ENCODE assay signal across 10 mouse cellular contexts in the genomic region with DNA sequence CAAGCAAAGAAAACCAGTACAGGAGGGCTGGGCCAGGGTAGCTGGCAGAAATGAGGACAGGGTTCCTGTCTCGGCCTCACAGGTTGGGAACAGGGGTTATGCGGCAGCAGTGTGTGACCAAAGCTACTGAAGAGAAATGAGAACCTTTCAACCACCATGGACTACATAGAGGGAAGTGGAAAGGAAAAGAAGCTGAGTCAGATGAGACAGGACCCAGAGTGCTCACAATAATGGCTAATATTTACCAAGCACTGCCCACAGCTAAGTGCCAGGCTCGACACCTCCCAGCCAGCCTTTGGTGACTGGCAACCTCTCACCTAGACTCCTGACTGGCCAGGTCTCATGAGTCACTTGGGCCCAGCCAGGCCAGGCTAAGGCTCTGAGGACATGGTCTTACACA. TPM values are rescaled to one million over a fixed set of nuclear protein-coding genes. Genes with fewer than 3 reads are reported as not detected.
DNase-seq lines count a peak whose midpoint lies in the region; ATAC-seq and TF ChIP-seq lines count a peak whose summit lies in the region.
"Had no signal": no experiment of that assay in that cellular context is flagged by ENCODE, and none has a peak within 500 bp of the region (broad histone marks: within the 10 kb centered on the region; RNA-seq: fewer than 3 reads in every experiment).

No protein-coding gene starts in this region.

- H3K27me3 ChIP-seq in liver, postnatal 0 days (ENCODE audit: insufficient read depth, low read length), result no peaks in the 10 kb centered on the region
- no peaks in the 10 kb centered on the region for H3K27me3 ChIP-seq in liver, embryonic 11.5 days (replicated peaks; ENCODE audit: control insufficient read depth, insufficient read depth, low read length)
- no peaks in the 10 kb centered on the region for H3K27me3 ChIP-seq in kidney, embryonic 16.5 days (ENCODE audit: insufficient read depth, low read length)
- H3K27me3 ChIP-seq: hindbrain, embryonic 13.5 days had no signal

- no peaks in the 10 kb centered on the region for H3K9me3 ChIP-seq in liver, postnatal 0 days (ENCODE audit: low read length)
- no peaks in the 10 kb centered on the region for H3K9me3 ChIP-seq in liver, embryonic 11.5 days (ENCODE audit: control insufficient read depth, low read length)
- H3K9me3 ChIP-seq in kidney, embryonic 16.5 days (ENCODE audit: low read length), result no peaks in the 10 kb centered on the region
- H3K9me3 ChIP-seq: hindbrain, embryonic 13.5 days had no signal

- no peak overlapping the region for H3K4me2 ChIP-seq in liver, postnatal 0 days (ENCODE audit: low read depth, low read length)
- H3K4me2 ChIP-seq in liver, embryonic 11.5 days, result no peak overlapping the region
- no peak overlapping the region for H3K4me2 ChIP-seq in kidney, embryonic 16.5 days (replicated peaks; ENCODE audit: low read depth, low read length)
- H3K4me2 ChIP-seq: hindbrain, embryonic 13.5 days had no signal

- peak overlapping the region; percentile 62; the same call in 1 of the 2 replicates for H3K27ac ChIP-seq in liver, postnatal 0 days (ENCODE audit: low read depth)
- no peak overlapping the region for H3K27ac ChIP-seq in liver, embryonic 11.5 days (ENCODE audit: low read depth, low read length)
- peak overlapping the region; percentile 60 for H3K27ac ChIP-seq in kidney, embryonic 16.5 days (ENCODE audit: low read length)
- H3K27ac ChIP-seq: hindbrain, embryonic 13.5 days had no signal

- peak; percentile 44 for DNase-seq in liver, postnatal 0 days
- no peak for DNase-seq in liver, embryonic 11.5 days (ENCODE audit: low spot score)
- no peak for DNase-seq in thymus, postnatal 25 days
- no peak for DNase-seq in retina, postnatal 1 day
- DNase-seq: forebrain, postnatal 0 days; right cerebral cortex, adult 18-20 months had no signal

- peak; percentile 87 for ATAC-seq in liver, postnatal 0 days
- ATAC-seq in liver, embryonic 11.5 days (replicated peaks; ENCODE audit: low FRiP score), result no peak
- peak; percentile 71 to 85 for ATAC-seq in hematopoietic stem cell, adult 5-6 weeks (replicated peaks in 1 of 2; ENCODE audit: insufficient read depth in 1 of 2, low FRiP score in 2 of 2, low TSS enrichment in 1 of 2, low read depth in 1 of 2, poor library complexity in 2 of 2, severe bottlenecking in 2 of 2)
- peak; percentile 81 for ATAC-seq in kidney, embryonic 16.5 days (ENCODE audit: low FRiP score, low TSS enrichment)
- peak; percentile 37; the same call in 1 of the 2 replicates for ATAC-seq in monocyte, adult 5-6 weeks (replicated peaks; ENCODE audit: insufficient number of reproducible peaks, low FRiP score, low TSS enrichment, poor library complexity, severe bottlenecking)
- ATAC-seq: forebrain, postnatal 0 days had no signal

- no peak for TF ChIP-seq CTCF in liver, postnatal 0 days (IDR thresholded peaks at IDR 0.05; ENCODE audit: low read depth)

- no peak for TF ChIP-seq EP300 in liver, postnatal 0 days (IDR thresholded peaks at IDR 0.05; ENCODE audit: low read depth)

- 38% methylated on average over 3 of the region's 3 CpGs for WGBS in liver, postnatal 0 days (ENCODE audit: insufficient replicate concordance)
- 72% methylated on average over 3 of the region's 3 CpGs for WGBS in liver, embryonic 11.5 days
- 52% methylated on average over 3 of the region's 3 CpGs for WGBS in kidney, embryonic 16.5 days

- H3K9ac ChIP-seq in liver, postnatal 0 days (replicated peaks), result no peak overlapping the region
- H3K9ac ChIP-seq in liver, embryonic 11.5 days (ENCODE audit: low read depth, low read length), result no peak overlapping the region
- 0 out of 2 replicates have a peak overlapping the region, but pooled peaks have one; percentile 26 for H3K9ac ChIP-seq in kidney, embryonic 16.5 days (replicated peaks; ENCODE audit: low read length)
- H3K9ac ChIP-seq: forebrain, postnatal 0 days; hindbrain, embryonic 13.5 days had no signal

- H3K4me3 ChIP-seq in liver, postnatal 0 days (ENCODE audit: low read depth, low read length), result no peak overlapping the region
- no peak overlapping the region for H3K4me3 ChIP-seq in liver, embryonic 11.5 days (ENCODE audit: low read depth, low read length)
- H3K4me3 ChIP-seq in kidney, embryonic 16.5 days (ENCODE audit: low read length), result no peak overlapping the region
- H3K4me3 ChIP-seq: hindbrain, embryonic 13.5 days had no signal

- H3K36me3 ChIP-seq in liver, postnatal 0 days (replicated peaks; ENCODE audit: insufficient read depth, low read length), result no peaks in the 10 kb centered on the region
- no peaks in the 10 kb centered on the region for H3K36me3 ChIP-seq in liver, embryonic 11.5 days (ENCODE audit: control insufficient read depth, insufficient read depth, low read length)
- H3K36me3 ChIP-seq in kidney, embryonic 16.5 days (ENCODE audit: insufficient read depth, low read length), result no peaks in the 10 kb centered on the region
- H3K36me3 ChIP-seq: hindbrain, embryonic 13.5 days had no signal

- peaks cover 7% of the 10 kb centered on the region; the same call in 1 of the 2 replicates for H3K4me1 ChIP-seq in liver, postnatal 0 days (ENCODE audit: insufficient read depth)
- peaks cover 5% of the 10 kb centered on the region for H3K4me1 ChIP-seq in liver, embryonic 11.5 days (replicated peaks; ENCODE audit: control insufficient read depth, insufficient read depth, low read length)
- peaks cover 54% of the 10 kb centered on the region for H3K4me1 ChIP-seq in kidney, embryonic 16.5 days (ENCODE audit: insufficient read depth, low read length)

RNA-seq across cellular contexts. Expression of a gene that starts 11.6 kb away (rescaled TPM):
- 0.94 and 1.1 TPM in 2 replicates for polyA plus RNA-seq in liver, postnatal 0 days (2015; fragmentation: Nextera tagmentation; extraction: Ambion mirVana)
- 1.2 and 1.3 TPM in 2 replicates for polyA plus RNA-seq in liver, embryonic 11.5 days (2014; fragmentation: Nextera tagmentation; extraction: Ambion mirVana)
- 3.7 and 4.4 TPM in 2 replicates for total RNA-seq in hematopoietic stem cell, adult 5-6 weeks (2017)
- polyA plus RNA-seq in kidney, embryonic 16.5 days (2015; fragmentation: Nextera tagmentation; extraction: Ambion mirVana), result 3.4 and 3.6 TPM in 2 replicates
- total RNA-seq in monocyte, adult 5-6 weeks (2017), result 0.19 to 0.97 TPM (median 0.64 TPM) in 3 replicates

RNA-seq across cellular contexts. Expression of a gene that starts 44.8 kb away (rescaled TPM):
- 24.9 and 25.0 TPM in 2 replicates for polyA plus RNA-seq in liver, postnatal 0 days (2015; fragmentation: Nextera tagmentation; extraction: Ambion mirVana)
- 62.4 and 65.0 TPM in 2 replicates for polyA plus RNA-seq in liver, embryonic 11.5 days (2014; fragmentation: Nextera tagmentation; extraction: Ambion mirVana)
- total RNA-seq in hematopoietic stem cell, adult 5-6 weeks (2017), result 12.1 and 12.9 TPM in 2 replicates
- 172 and 174 TPM in 2 replicates for polyA plus RNA-seq in kidney, embryonic 16.5 days (2015; fragmentation: Nextera tagmentation; extraction: Ambion mirVana)
- 14.1 to 17.1 TPM (median 16.7 TPM) in 3 replicates for total RNA-seq in monocyte, adult 5-6 weeks (2017)

RNA-seq across cellular contexts. Expression of a gene that starts 58.9 kb away (rescaled TPM):
- polyA plus RNA-seq in liver, postnatal 0 days (2015; fragmentation: Nextera tagmentation; extraction: Ambion mirVana), result 7.7 and 8.4 TPM in 2 replicates
- polyA plus RNA-seq in liver, embryonic 11.5 days (2014; fragmentation: Nextera tagmentation; extraction: Ambion mirVana), result 31.4 and 33.1 TPM in 2 replicates
- 74.0 and 74.4 TPM in 2 replicates for total RNA-seq in hematopoietic stem cell, adult 5-6 weeks (2017)
- 59.0 and 62.7 TPM in 2 replicates for polyA plus RNA-seq in kidney, embryonic 16.5 days (2015; fragmentation: Nextera tagmentation; extraction: Ambion mirVana)
- total RNA-seq in monocyte, adult 5-6 weeks (2017), result 57.3 to 86.0 TPM (median 57.8 TPM) in 3 replicates
